Mouse (Mus musculus) small intestine, adult 2 months (tissue): ENCODE measurements around the gene Calcoco1.

ENCODE experiments used
- CTCF ChIP-seq: fragments of 200-500 bp; IDR thresholded peaks from 2 replicates; pipeline ENCODE4 v1.5.1; 2012; ENCODE audit warnings: low read depth, mild to moderate bottlenecking, control low read depth, inconsistent platforms, low read length, moderate library complexity, mixed read lengths; ENCODE audit not compliant: insufficient replicate concordance, insufficient read length; ENCODE audit errors: extremely low read depth
- POLR2A ChIP-seq: fragments of 200-500 bp; IDR thresholded peaks from 2 replicates; pipeline ENCODE4 v1.6.1; 2012; ENCODE audit warnings: low read depth, mild to moderate bottlenecking, control low read depth, inconsistent platforms, low read length, moderate library complexity

GRCm38 (mm10) chr15:102669571-102669970, 52.4 kb downstream of the Calcoco1 start:
- TF ChIP-seq POLR2A (no peak), CTCF (no peak)
